Mouse (Mus musculus) duodenum, adult 2 months (tissue): Measurements from ENCODE around the gene Smarcc1. TPM values are rescaled to one million over a fixed set of nuclear protein-coding genes. Genes with fewer than 3 reads are reported as not detected.

Experiments
- polyA plus RNA-seq: library from polyadenylated mRNA; depleted of rRNA; stranded (reverse); fragments of >200 nt; gene quantifications from 2 replicates; pipeline ENCODE4 v1.2.3, GENCODE M21; 2012; ENCODE audit warnings: low replicate concordance; rRNA removed

Smarcc1 gene
- polyA plus RNA-seq = 8.1 and 11.8 TPM in 2 replicates

GRCm38 (mm10) chr9:110116977-110117778 is at the start of gene Smarcc1:
TSS of gene Smarcc1 (plus strand) at chr9:110117708.

GRCm38 (mm10) chr9:110117779-110118139 is 251 bp downstream of the Smarcc1 start, which contains the start of gene Dhx30:
TSS of gene Dhx30 (minus strand) at chr9:110117830.

GRCm38 (mm10) chr9:110243221-110243833 is 125.8 kb downstream of the Smarcc1 start, which contains the start of gene Cspg5:
TSS of gene Cspg5 (plus strand) at chr9:110243783.

Other genes with a start within 250 kb of the Smarcc1 start
- gene Cdc25a, start 242.1 kb upstream of the Smarcc1 start, polyA plus RNA-seq = 13.4 and 20.7 TPM in 2 replicates
- 139 and 232 TPM in 2 replicates for gene Map4, start 186.2 kb upstream of the Smarcc1 start, polyA plus RNA-seq
- gene Dhx30, start 122 bp downstream of the Smarcc1 start, polyA plus RNA-seq = 29.1 and 36.5 TPM in 2 replicates
- gene Cspg5, start 126.1 kb downstream of the Smarcc1 start, polyA plus RNA-seq = 0.24 and 0.26 TPM in 2 replicates
- 4.6 and 6.5 TPM in 2 replicates for gene Elp6, start 187.5 kb downstream of the Smarcc1 start, polyA plus RNA-seq
- gene Scap, start 215.6 kb downstream of the Smarcc1 start, polyA plus RNA-seq = 27.0 and 31.7 TPM in 2 replicates